Mouse (Mus musculus) megakaryocyte-erythroid progenitor cell, adult 5-6 weeks (primary cell): ENCODE measurements at regions not wholly inside any gene's neighbourhood (a gene's known extent, or its start where the extent isn't known, plus 50 kb on each side); places are given as distances from the start of the nearest gene placed in this dataset.

Experiments used
- ATAC-seq: replicated peaks from 2 replicates; pipeline ENCODE4 v1.8.0; 2016; ENCODE audit warnings: mild to moderate bottlenecking, inconsistent platforms; ENCODE audit not compliant: severe bottlenecking, poor library complexity, low FRiP score, low TSS enrichment

- ATAC-seq: no peak
Observed at GRCm38 (mm10) chr4:40081035-40081434, 61.8 kb upstream of the Aco1 start.

GRCm38 (mm10) chr4:40090295-40090694 lies 52.6 kb upstream of the Aco1 start:
- ATAC-seq: no peak
